Mouse (Mus musculus) cortical plate, adult 2 months (tissue): ENCODE results near the gene Clec2d. TPM values are rescaled to one million over a fixed set of nuclear protein-coding genes. Genes with fewer than 3 reads are reported as not detected.

ENCODE experiments used
- H3K27ac ChIP-seq: fragments of 200-500 bp; 2 replicates; pipeline ENCODE4 v1.5.1; 2012; ENCODE audit warnings: low read length, control low read depth, inconsistent platforms; ENCODE audit not compliant: insufficient read depth
- H3K4me1 ChIP-seq: fragments of 200-500 bp; 2 replicates; pipeline ENCODE4 v1.6.1; 2011; ENCODE audit warnings: low read length; ENCODE audit not compliant: control insufficient read depth, insufficient read depth
- H3K4me3 ChIP-seq: fragments of 200-500 bp; 2 replicates; pipeline ENCODE4 v1.5.1; 2011; ENCODE audit warnings: mild to moderate bottlenecking, low read length, control low read depth; ENCODE audit not compliant: insufficient read depth
- CTCF ChIP-seq: fragments of 200-500 bp; IDR thresholded peaks from 2 replicates; pipeline ENCODE4 v1.5.1; 2011; ENCODE audit warnings: mild to moderate bottlenecking, control low read depth, low read length; ENCODE audit not compliant: insufficient read depth; ENCODE audit errors: extremely low read depth
- POLR2A ChIP-seq: fragments of 200-500 bp; IDR thresholded peaks from 2 replicates; pipeline ENCODE4 v1.6.1; 2011; ENCODE audit warnings: mild to moderate bottlenecking, low read length, control low read depth; ENCODE audit not compliant: insufficient read depth; ENCODE audit errors: extremely low read depth
- polyA plus RNA-seq: library from polyadenylated mRNA; depleted of rRNA; stranded (reverse); fragments of >200 nt; gene quantifications from 2 replicates; pipeline ENCODE4 v1.2.3, GENCODE M21; 2012

The Clec2d gene
- polyA plus RNA-seq, 1 experiment, result 15.6 TPM

DNA sequence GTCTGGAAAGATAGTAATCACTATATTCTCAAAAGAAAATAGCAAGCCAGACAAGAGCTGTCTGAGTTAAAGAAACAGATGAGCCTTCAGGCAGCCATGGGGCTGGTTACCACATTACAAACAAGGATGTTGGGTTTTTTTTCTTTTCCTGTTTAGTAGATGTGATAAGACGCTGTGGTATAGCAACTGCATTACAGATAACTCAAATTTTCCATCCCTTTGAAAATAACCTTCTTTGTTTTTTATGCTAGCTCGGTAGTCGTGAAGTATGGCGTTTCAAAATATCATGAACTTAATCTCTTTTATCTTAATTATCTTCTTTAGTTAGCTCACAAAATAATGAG, 30.0 kb downstream of the Clec2d start:
- Histone ChIP-seq H3K4me1 (no peaks in the 10 kb centered on the region), H3K4me3 (no peak overlapping the region), H3K27ac (no peak overlapping the region)
- TF ChIP-seq CTCF (no peak), POLR2A (no peak)

DNA sequence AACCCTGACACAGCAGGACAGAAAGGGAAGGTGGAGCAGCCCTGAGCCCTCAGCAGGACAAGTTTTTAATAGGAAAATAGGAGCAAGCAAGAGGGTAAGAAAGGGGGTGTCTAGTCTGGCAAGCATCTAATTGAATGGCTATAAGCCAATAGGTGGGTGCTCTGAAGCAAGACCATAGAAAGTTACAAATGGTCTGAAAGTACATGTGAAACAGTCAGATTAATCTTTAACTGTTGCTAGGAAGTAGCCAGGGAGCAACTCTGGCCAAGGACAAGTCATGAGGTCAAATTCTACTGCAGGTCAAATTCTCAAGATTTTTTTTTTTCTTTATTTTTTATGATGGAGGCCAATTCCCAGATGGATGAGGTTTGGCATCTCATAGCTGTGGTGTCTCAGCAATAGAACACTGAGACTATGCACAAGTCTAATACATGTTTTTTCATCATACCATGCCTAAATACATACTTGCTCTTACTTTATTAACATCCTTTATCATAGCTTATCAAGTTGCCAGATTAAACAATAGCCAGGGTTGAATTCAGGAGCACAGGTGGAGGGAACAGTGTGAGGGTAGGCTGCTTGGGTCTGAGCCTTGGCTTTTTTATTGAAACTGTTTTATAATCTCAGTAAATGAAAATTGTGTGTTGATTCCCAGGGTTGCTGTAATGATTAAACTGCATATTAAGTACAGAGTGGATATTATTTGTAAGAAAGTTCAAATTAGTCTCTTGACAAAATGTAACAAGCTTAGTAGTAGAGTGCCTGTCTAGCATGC, 32.2 kb downstream of the Clec2d start:
- H3K27ac ChIP-seq, result no peak overlapping the region
- no peaks in the 10 kb centered on the region for H3K4me1 ChIP-seq
- no peak overlapping the region for H3K4me3 ChIP-seq
- TF ChIP-seq POLR2A, result no peak
- no peak for TF ChIP-seq CTCF

DNA sequence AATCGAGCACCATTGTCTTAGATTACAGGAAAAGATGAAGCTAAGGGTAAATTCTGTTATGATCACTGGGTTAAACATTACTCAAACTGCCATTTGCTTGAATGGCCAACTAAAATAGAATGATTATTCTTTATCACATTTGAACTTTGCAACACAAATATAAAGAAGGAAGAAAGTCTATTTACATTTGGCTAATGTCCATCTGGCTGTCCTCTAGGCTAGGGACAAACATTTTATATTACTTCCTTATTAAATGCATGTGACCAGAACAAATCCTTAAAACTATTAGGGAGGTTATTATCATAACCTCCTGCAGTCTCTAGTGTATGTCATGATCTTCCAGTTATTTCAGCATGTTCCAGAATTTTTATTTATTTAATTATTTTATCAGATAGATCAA, 33.1 kb downstream of the Clec2d start:
- Histone ChIP-seq H3K27ac (no peak overlapping the region), H3K4me3 (no peak overlapping the region), H3K4me1 (no peaks in the 10 kb centered on the region)
- TF ChIP-seq CTCF (no peak), POLR2A (no peak)

DNA sequence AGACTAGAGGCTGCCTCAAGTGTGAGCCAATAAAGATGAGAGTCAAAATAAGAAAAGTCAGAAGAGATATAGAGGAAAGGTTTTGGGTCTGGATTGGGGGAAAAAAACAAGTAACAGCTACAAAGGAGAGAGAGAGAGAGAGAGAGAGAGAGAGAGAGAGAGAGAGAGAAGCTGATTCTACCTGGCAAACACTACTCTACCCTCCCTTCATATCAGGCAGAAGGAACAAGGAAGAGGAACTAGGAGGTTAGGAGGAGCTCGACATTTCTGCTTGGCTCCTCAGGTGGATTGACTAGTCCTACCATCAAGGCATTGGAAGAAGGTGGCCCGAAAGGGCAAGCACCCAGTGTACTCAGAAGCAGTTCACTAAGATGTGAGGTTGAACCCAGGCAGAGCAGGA, 33.8 kb downstream of the Clec2d start:
- Histone ChIP-seq H3K4me3 (no peak overlapping the region), H3K4me1 (no peaks in the 10 kb centered on the region), H3K27ac (no peak overlapping the region)
- TF ChIP-seq CTCF (no peak), POLR2A (no peak)

DNA sequence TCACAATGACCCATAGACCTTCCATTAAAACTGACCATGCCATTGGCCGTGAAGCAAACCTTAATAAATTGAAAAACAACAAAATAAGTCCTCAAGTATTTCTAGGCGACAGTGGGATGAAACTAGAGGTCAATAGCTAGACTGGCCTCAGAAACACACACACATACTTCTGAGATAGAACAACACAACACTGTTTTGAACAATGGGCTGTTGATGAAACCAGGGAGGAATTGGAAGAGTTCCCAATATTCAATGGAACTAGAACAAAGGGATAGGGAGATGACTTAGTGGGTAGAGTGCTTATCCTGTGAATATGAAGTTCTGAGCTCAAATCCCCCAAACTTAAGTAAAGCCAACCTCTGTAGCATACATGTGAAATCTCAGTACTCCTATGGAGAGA, 34.6 kb downstream of the Clec2d start:
- TF ChIP-seq CTCF, result no peak
- no peak for TF ChIP-seq POLR2A
- Histone ChIP-seq H3K27ac (no peak overlapping the region), H3K4me3 (no peak overlapping the region), H3K4me1 (no peaks in the 10 kb centered on the region)

DNA sequence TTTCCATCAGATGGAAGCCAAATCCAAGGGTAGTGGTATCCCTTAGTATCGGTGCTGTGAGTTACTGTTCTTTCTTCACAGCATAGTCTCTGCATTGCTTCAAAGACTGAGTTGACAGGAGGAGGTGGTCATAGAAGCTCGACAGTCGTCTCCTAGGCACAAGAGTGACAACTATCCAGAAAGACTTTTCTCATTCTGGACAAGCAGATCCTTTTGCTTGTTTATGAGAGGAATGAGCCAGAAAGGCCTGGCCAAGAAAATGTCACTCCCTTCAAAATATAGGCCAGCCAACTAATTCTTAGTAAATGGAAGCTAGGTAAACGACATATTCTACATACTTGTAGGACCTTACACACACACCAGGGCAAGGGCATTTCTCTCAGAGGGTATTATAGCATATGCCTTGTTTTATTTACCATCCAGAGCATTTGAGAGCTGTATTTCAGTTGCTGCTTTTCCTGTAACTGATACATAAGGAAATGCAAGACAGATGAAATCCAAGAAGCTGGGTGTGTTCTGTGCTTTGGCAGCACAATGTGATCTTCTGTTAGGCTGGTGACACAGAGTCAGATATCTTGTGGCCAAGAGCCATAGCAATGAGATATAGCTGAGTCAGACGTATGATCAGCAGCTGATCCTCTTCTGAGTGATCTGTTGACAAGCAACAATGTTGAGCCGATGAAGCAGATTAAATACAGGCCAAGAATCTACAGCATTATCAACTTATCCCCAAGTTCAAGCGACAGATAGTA, 35.6 kb downstream of the Clec2d start:
- no peak for TF ChIP-seq POLR2A
- TF ChIP-seq CTCF, result no peak
- Histone ChIP-seq H3K27ac (no peak overlapping the region), H3K4me3 (no peak overlapping the region), H3K4me1 (no peaks in the 10 kb centered on the region)

DNA sequence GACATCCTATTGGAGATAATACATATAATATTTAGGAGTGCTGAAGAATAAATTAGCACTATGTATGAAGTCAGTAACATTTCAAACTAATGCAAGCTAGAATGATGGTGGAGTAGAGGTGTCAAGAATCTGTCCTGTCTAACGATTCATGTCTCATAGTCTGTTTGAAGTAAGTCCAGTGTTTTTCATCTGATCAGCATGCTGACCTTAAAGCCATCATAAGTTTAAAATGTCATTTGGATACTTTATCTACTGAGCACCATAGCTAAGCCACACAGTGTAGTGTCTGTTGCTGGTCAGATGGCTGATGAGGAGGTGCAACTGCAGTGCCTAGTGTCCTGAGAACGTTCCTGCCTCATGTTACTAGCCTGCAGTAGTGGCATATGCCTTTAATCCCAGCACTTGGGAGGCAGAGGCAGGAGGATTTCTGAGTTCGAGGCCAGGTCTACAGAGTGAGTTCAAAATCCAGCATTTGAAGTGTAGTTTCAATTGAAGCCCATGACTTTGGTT, 36.4 kb downstream of the Clec2d start:
- TF ChIP-seq POLR2A (no peak), CTCF (no peak)
- Histone ChIP-seq H3K4me3 (no peak overlapping the region), H3K4me1 (no peaks in the 10 kb centered on the region), H3K27ac (no peak overlapping the region)

DNA sequence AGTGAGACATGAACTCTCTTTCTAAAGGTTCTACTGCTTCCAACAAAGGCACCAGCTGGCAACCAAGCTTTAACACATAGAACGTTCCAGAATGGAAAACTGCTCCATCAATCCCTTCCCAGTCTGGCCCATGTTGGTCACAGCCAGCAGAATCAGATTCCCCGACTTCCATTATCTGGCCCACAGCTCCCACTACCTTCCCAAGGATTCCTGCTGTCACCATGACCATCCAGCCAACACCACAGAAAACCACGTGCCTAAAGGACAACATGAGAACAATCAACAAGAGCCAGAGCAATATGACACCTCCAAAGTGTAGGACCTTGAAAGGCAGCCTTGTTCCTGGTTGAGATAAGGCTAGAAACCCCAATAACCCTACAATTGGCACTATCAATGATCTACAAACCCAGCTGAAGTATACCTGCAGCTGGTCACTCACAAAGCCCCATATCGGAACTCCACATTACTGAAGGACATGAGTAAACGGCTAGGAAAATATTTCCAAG, 37.8 kb downstream of the Clec2d start:
- H3K4me1 ChIP-seq, result no peaks in the 10 kb centered on the region
- no peak overlapping the region for H3K27ac ChIP-seq
- TF ChIP-seq POLR2A (no peak), CTCF (no peak)
- no peak overlapping the region for H3K4me3 ChIP-seq

DNA sequence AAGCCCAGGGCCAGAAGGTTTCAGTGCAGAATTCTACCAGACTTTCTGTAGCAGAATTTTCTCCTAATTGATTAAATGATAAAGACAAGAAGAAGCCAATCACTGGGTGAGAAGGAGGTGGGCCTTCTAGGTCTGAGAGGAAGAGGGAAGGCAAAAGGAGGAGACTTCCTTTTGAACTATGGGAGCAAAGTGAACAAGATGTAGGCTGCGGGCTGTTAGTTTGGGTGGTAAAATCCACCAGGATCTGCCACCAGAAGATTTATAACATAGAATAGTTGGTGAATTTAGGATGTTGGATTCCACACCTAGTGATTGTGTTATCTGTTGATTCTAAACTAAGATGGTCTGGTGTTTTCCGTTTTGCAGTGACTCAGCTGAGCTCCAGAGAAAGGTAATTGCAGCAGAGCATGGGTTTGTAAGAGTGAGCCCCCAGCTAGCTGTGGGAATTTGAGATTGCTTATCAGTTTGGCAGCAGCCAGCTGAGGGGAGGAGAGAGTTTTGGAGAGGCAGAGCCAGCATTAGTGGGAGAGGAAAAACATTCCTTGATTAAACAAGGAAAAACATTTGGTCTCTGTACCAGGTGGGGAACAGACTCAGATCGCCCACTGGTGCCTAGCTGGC, 39.6 kb downstream of the Clec2d start:
- TF ChIP-seq CTCF, result no peak
- TF ChIP-seq POLR2A, result no peak
- no peak overlapping the region for H3K27ac ChIP-seq
- no peak overlapping the region for H3K4me3 ChIP-seq
- H3K4me1 ChIP-seq, result no peaks in the 10 kb centered on the region

DNA sequence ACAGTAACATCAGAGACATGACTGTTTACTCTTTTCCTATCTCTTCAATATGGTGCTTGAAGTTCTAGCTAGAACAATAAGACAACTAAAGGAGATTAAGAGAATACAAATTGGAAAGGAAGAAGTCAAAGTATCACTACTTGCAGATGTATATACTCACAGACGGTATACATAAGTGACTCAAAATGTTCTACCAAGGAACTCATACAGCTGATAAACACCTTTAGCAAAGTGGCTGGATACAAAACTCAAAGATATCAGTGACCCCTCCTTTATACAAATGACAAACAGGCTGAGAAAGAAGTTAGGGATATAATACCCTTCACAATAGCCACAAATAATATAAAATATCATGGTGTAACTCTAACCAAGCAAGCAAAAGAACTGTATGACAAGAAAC, 40.6 kb downstream of the Clec2d start:
- no peaks in the 10 kb centered on the region for H3K4me1 ChIP-seq
- no peak overlapping the region for H3K4me3 ChIP-seq
- H3K27ac ChIP-seq, result no peak overlapping the region
- TF ChIP-seq POLR2A (no peak), CTCF (no peak)
